Mouse (Mus musculus) cerebellum, adult 9-11 months (tissue): ENCODE data around the gene Fastkd5.
A peak's percentile ranks its signal among the peaks of the same experiment; 100 is the strongest.

Experiments
- DNase-seq: peaks from one replicate; pipeline ENCODE4 v3.0.0; 2022

The Fastkd5 gene

DNA sequence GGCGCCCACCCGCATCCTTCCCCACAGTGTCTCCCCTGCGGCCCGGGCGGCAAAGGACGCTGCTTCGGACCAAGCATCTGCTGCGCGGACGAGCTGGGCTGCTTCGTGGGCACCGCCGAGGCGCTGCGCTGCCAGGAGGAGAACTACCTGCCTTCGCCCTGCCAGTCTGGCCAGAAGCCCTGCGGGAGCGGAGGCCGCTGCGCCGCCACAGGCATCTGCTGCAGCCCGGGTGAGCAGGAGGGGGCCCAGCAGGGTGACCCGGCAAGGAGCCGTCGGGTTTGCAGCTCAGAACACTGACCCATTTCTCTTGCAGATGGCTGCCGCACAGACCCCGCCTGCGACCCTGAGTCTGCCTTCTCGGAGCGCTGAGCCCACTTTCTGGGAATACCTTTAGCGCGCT lies 53.3 kb downstream of the Fastkd5 start:
- DNase-seq = peak; percentile 64

DNA sequence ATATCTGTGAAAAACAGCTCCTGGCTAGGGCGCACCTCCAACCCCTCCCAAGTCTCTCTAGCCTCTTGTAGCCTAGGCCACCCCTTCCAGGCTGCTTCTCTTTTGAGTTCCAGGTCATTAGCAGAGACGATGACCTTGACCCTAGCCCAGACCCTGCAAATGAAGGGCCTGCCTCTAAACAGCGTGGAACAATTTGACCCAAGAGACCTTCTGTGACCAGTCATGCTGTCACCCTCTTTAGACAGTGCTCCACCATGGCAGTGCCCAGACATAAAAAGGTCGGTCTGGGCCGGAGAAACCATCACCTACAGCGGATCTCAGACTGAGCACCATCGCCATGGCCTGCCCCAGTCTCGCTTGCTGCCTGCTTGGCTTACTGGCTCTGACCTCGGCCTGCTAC lies 54.0 kb downstream of the Fastkd5 start, which contains the start of gene Oxt:
Gene Oxt, plus strand, starts transcription at position 301 of the 400 bp plus-strand sequence.
- DNase-seq = no peak

DNA sequence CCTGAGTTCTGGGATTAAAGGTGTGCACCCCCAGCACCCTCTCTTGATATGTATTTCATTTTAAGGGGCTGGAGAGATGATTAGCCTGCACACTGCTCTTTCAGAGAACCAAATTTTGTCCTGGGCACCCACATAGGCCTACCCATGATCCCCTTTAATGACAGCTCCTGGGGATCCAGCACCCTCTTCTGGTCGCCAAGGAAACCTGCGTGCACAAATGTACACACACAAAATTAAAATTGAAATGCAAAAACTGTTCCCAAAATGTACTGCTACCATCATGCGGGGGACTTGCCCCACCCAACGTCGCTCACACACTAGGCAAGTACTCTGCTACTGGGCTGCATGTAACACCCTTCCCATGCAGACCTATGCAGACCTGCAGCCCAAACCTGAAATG lies 54.9 kb downstream of the Fastkd5 start:
- no peak for DNase-seq

DNA sequence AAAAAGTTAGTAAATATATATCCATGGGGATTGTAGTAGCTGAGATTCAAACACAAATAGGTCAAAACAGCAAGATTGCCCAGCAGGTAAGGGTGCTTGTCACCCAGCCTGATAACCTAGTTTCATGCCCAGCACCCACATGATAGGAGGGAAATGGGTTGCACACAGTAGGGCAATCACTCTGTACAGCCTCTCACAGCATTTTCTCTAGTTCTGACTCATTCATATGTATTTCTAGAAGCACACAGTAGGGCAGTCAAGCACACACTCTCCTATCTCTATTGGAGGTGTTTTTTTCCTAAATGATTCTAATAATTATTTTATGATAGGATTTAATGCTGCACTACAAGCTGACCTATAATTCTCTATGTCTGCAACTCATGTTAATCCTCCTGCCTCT lies 59.9 kb downstream of the Fastkd5 start:
- no peak for DNase-seq

DNA sequence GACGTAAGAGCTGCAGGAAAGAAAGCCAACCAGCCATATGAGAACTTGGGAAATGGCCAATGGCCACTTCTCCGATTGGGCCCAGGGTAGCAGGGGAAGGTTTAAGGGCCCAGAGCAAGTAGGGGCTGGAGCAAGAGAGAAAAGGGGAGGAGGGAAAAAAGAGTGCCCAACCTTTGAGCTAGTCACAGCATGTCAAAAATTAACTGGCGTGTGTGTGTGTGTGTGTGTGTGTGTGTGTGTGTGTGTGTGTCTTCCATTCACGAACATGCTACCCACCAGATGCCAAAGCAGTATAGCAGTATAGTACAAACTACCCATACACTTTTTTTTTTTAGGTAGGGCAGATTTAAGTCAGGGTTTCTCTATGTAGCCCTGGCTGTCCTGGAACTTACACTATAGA lies 60.9 kb downstream of the Fastkd5 start:
- no peak for DNase-seq

DNA sequence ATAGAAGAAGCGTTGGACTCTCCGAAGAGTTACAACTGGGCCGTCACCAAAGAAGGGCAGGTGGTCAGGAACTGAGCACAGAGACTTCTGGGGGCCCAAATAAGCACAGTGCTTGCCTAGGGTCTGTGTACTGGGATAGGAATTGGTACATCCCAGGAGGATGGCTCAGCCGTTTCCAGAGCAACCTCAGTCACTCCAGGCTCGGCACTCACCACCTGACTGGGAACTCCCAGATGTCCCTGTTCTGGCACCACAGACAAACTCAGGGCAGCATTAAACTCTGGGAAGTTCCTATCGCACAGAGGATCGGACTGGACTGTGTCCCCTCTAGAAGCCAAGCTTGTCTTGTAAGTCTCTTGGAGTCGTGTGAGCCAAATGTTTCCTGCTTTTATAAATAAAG lies 64.8 kb downstream of the Fastkd5 start:
- no peak for DNase-seq

DNA sequence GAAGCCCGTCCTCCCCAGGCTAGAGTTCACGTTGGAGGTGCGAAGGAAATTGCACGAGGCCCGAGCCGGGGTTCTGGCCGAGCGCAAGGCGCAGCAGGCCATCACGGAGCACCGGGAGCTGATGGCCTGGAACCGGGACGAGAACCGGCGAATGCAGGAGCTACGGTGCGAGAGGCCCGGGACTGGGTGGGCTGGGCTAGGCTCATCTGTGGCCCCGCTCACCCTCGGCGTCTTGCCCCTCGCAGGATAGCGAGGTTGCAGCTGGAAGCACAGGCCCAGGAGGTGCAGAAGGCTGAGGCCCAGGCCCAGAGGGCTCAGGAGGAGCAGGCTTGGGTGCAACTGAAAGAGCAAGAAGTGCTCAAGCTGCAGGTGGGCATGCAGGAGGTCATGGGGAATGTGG lies 65.8 kb downstream of the Fastkd5 start:
- no peak for DNase-seq
